Mouse (Mus musculus): ENCODE measurements around the gene Zfp628. TPM values are rescaled to one million over a fixed set of nuclear protein-coding genes. Genes with fewer than 3 reads are reported as not detected.

Gene Zfp628
- polyA plus RNA-seq, 1 experiment, result 8.0 TPM

- H3K4me3 ChIP-seq, result peak overlapping the region; percentile 7
These were observed 8.8 kb downstream of the Zfp628 start for GRCm38 (mm10) chr7:4923586-4924364.

DNA sequence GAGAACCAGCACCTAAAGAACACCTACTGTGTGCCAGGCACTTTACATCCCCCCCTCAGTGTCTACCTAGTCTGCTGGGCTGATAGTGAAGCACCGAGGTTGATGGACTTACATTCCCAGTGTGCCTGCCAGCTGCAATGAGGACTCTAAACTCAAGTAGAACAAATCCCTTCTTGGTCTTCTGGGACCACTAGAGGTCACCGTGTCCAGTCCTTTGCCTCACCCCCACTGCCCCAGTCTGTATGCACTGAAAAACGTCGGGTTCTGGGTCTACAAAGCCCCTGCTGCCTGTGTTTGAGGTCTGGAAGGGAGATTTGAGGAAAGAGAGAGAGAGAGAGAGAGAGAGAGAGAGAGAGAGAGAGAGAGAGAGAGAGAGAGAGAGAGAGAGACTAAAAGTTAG is 9.5 kb downstream of the Zfp628 start:
- TF ChIP-seq POLR2AphosphoS2 (IDR thresholded peaks at IDR 0.05; ENCODE audit: insufficient read length, low read depth), result no peak
- no peak for TF ChIP-seq USF1 (IDR thresholded peaks at IDR 0.05; ENCODE audit: low read depth)
- no peak for TF ChIP-seq TCF3 (IDR thresholded peaks at IDR 0.05; ENCODE audit: insufficient read length, low read depth)
- no peak for TF ChIP-seq MYOG (IDR thresholded peaks at IDR 0.05; ENCODE audit: control insufficient read depth in 1 of 3, insufficient read depth in 1 of 3, insufficient read length in 2 of 3, low read depth in 2 of 3)
- TF ChIP-seq REST (IDR thresholded peaks at IDR 0.05; ENCODE audit: insufficient read depth, insufficient read length), result no peak
- TF ChIP-seq E2F4 (IDR thresholded peaks at IDR 0.05; ENCODE audit: insufficient read depth), result no peak
- no peak for TF ChIP-seq POLR2A (IDR thresholded peaks at IDR 0.05; ENCODE audit: insufficient read length, low read depth)
- no peak for TF ChIP-seq MAX (IDR thresholded peaks at IDR 0.05; ENCODE audit: low read depth)
- no peak for TF ChIP-seq MYOD1 (IDR thresholded peaks at IDR 0.05; ENCODE audit: control insufficient read depth in 1 of 3, insufficient read length in 2 of 3, low read depth in 2 of 3)
- TF ChIP-seq TCF12 (IDR thresholded peaks at IDR 0.05; ENCODE audit: insufficient read depth, poor library complexity, severe bottlenecking), result no peak
- no peak for TF ChIP-seq CEBPB (IDR thresholded peaks at IDR 0.05; ENCODE audit: insufficient read depth, poor library complexity, severe bottlenecking)
- no peak for TF ChIP-seq SRF (IDR thresholded peaks at IDR 0.05; ENCODE audit: control insufficient read depth, insufficient read length, low read depth)
- Histone ChIP-seq H3K79me2 (ENCODE audit: control insufficient read depth, insufficient read depth) (no peaks in the 10 kb centered on the region), H3K4me2 (ENCODE audit: low read depth) (peak overlapping the region; percentile 84), H3K27me3 (ENCODE audit: control insufficient read depth, insufficient read depth, insufficient read length) (no peaks in the 10 kb centered on the region), H3K36me3 (ENCODE audit: control insufficient read depth, insufficient read depth) (no peaks in the 10 kb centered on the region), H3ac (ENCODE audit: control insufficient read depth, insufficient read length) (peak overlapping the region; percentile 33), H3K4me3 (peak overlapping the region; percentile 7)

More at GRCm38 (mm10) chr7:4923586-4924364, 8.8 kb downstream of the Zfp628 start:
- Histone ChIP-seq H3K4me2 (ENCODE audit: low read depth) (peak overlapping the region; percentile 84), H3K27me3 (ENCODE audit: control insufficient read depth, insufficient read depth, insufficient read length) (no peaks in the 10 kb centered on the region), H3K79me2 (ENCODE audit: control insufficient read depth, insufficient read depth) (no peaks in the 10 kb centered on the region), H3K36me3 (ENCODE audit: control insufficient read depth, insufficient read depth) (no peaks in the 10 kb centered on the region), H3ac (ENCODE audit: control insufficient read depth, insufficient read length) (peak overlapping the region; percentile 33)
- no peak for TF ChIP-seq CEBPB (IDR thresholded peaks at IDR 0.05; ENCODE audit: insufficient read depth, poor library complexity, severe bottlenecking)
- TF ChIP-seq MYOG (IDR thresholded peaks at IDR 0.05; ENCODE audit: control insufficient read depth in 1 of 3, insufficient read depth in 1 of 3, insufficient read length in 2 of 3, low read depth in 2 of 3), result peak in 1 of 3 experiments; percentile 18

DNA sequence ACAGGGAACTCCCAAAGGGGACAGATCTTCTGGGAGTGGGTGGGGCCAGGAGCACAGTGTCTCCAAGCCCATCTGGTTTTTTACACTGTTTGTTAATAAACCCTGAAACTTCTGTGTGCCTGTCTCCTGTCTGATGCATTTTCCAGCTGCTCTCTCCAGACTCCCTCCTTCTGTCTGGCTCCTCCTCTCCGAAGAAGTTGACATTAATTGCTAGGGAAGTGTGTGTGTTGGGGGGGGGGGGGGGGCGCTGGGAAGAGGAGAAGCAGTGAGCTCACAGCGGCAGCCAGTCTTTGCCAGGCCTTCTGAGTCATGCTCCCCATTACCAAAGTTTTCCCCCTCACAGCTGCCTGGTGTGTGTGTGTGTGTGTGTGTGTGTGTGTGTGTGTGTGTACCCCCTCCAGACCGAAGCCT is 9.9 kb downstream of the Zfp628 start:
- peak overlapping the region; percentile 7 for H3K4me3 ChIP-seq
- H3K36me3 ChIP-seq (ENCODE audit: control insufficient read depth, insufficient read depth), result no peaks in the 10 kb centered on the region
- peak in 2 of 3 experiments; percentile 78 to 79 for TF ChIP-seq MYOD1 (IDR thresholded peaks at IDR 0.05; ENCODE audit: control insufficient read depth in 1 of 3, insufficient read length in 2 of 3, low read depth in 2 of 3)
- peak in 2 of 3 experiments; percentile 16 to 62 for TF ChIP-seq MYOG (IDR thresholded peaks at IDR 0.05; ENCODE audit: control insufficient read depth in 1 of 3, insufficient read depth in 1 of 3, insufficient read length in 2 of 3, low read depth in 2 of 3)
- no peak for TF ChIP-seq POLR2A (IDR thresholded peaks at IDR 0.05; ENCODE audit: insufficient read length, low read depth)
- TF ChIP-seq TCF12 (IDR thresholded peaks at IDR 0.05; ENCODE audit: insufficient read depth, poor library complexity, severe bottlenecking), result peak; percentile 11
- no peak overlapping the region for H3ac ChIP-seq (ENCODE audit: control insufficient read depth, insufficient read length)
- no peaks in the 10 kb centered on the region for H3K27me3 ChIP-seq (ENCODE audit: control insufficient read depth, insufficient read depth, insufficient read length)
- peak overlapping the region; percentile 84 for H3K4me2 ChIP-seq (ENCODE audit: low read depth)
- no peaks in the 10 kb centered on the region for H3K79me2 ChIP-seq (ENCODE audit: control insufficient read depth, insufficient read depth)

DNA sequence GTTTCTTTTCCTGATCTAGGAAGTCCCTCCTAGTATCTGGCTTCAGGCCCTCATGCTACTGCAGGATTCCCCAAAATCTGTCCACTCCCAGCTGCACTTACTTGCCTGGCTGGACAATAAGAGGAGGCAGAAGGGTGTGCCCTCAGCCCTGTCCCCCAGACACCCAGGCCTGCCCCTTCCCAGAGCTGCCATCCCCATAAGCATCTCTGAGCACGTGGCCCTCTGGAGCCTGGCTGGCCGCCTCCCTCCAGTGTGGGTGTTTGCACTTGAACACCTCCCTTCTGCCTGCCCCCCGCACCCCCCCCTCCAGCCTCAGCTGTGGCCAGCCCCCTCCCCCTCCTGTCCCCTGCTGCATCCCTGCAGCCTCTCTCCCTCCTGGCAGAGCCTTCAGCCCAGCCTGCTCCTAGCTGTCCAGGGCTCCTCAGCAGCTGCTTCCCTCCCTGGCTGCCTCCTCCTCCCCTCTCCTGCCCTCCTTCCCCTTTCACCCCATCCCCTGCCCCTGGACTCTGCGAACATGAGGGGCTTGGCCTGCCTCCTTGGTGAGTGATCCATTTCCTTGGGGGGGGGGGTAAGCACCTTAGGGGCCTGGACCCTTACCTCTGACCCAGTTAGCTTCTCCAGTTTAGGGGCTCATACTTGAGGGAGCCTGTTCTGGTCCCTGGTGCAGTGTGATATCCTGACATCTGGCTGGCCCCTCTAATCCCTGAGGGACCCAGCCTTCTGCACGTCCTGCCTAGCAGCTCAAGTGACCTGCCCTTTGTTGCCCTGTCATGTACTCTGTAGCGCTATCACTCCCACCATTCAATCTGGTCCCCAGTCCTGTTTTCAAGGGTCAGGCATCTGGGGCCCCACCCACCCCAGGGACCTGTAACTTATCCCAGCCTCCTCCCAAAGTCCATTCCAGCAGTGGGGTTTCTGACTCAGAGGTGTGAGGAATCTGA is 10.7 kb downstream of the Zfp628 start, which contains the start of gene Ssc5d:
Ssc5d (plus strand) TSS at position 345 of the 941 bp plus-strand sequence.
- Histone ChIP-seq H3K4me3 (peak within 1 kb of the TSS; percentile 7), H3K36me3 (ENCODE audit: control insufficient read depth, insufficient read depth) (no peaks in the 10 kb centered on the region), H3K27me3 (ENCODE audit: control insufficient read depth, insufficient read depth, insufficient read length) (no peaks in the 10 kb centered on the region), H3ac (ENCODE audit: control insufficient read depth, insufficient read length) (no peak within 1 kb of the TSS), H3K4me2 (ENCODE audit: low read depth) (peak within 1 kb of the TSS; percentile 84), H3K79me2 (ENCODE audit: control insufficient read depth, insufficient read depth) (no peaks in the 10 kb centered on the region)
- peak; percentile 74 for TF ChIP-seq USF1 (IDR thresholded peaks at IDR 0.05; ENCODE audit: low read depth)
- peak in 2 of 3 experiments; percentile 73 to 79 for TF ChIP-seq MYOG (IDR thresholded peaks at IDR 0.05; ENCODE audit: control insufficient read depth in 1 of 3, insufficient read depth in 1 of 3, insufficient read length in 2 of 3, low read depth in 2 of 3)
- TF ChIP-seq MYOD1 (IDR thresholded peaks at IDR 0.05; ENCODE audit: control insufficient read depth in 1 of 3, insufficient read length in 2 of 3, low read depth in 2 of 3), result peak; percentile 29 to 77 (median 76)
- peak; percentile 57 for TF ChIP-seq POLR2A (IDR thresholded peaks at IDR 0.05; ENCODE audit: insufficient read length, low read depth)
- TF ChIP-seq POLR2AphosphoS2 (IDR thresholded peaks at IDR 0.05; ENCODE audit: insufficient read length, low read depth), result peak; percentile 62
- TF ChIP-seq TCF3 (IDR thresholded peaks at IDR 0.05; ENCODE audit: insufficient read length, low read depth), result no peak
- no peak for TF ChIP-seq SRF (IDR thresholded peaks at IDR 0.05; ENCODE audit: control insufficient read depth, insufficient read length, low read depth)

All from myocyte (in vitro differentiated cells).